Mouse (Mus musculus) ES-E14 (cell line): ENCODE data around the gene Siah1a. TPM values are rescaled to one million over a fixed set of nuclear protein-coding genes. Genes with fewer than 3 reads are reported as not detected.

Experiments used
- DNase-seq: peaks from one replicate; pipeline ENCODE4 v3.0.0-alpha.2; 2013; ENCODE audit warnings: low read depth, low spot score
- H3K27ac ChIP-seq: 2 replicates; pipeline ENCODE4 v1.5.1; 2012; ENCODE audit warnings: low read depth, mild to moderate bottlenecking, low read length, moderate library complexity, mixed read lengths; ENCODE audit not compliant: poor library complexity, insufficient read depth, severe bottlenecking
- H3K36me3 ChIP-seq: 2 replicates; pipeline ENCODE4 v1.6.1; 2012; ENCODE audit warnings: mild to moderate bottlenecking, low read length, moderate library complexity, mixed read lengths; ENCODE audit not compliant: control insufficient read depth, poor library complexity, insufficient read depth, severe bottlenecking
- H3K4me1 ChIP-seq, 2 experiments: fragments of 150-350 bp in 1 of 2; sonication (generic) in 1 of 2; 2 replicates each; pipeline ENCODE4 v1.6.1; 2012; ENCODE audit warnings: low read length in 2 of 2, mild to moderate bottlenecking in 1 of 2, mixed read lengths in 1 of 2; ENCODE audit not compliant: control insufficient read depth in 2 of 2, insufficient read depth in 2 of 2, poor library complexity in 1 of 2
- H3K4me3 ChIP-seq, 2 experiments: fragments of 150-350 bp in 1 of 2; sonication (generic) in 1 of 2; 2 replicates each; pipeline ENCODE4 v1.5.1; 2012; ENCODE audit warnings: low read length in 2 of 2, low read depth in 1 of 2, mild to moderate bottlenecking in 1 of 2, mixed read lengths in 1 of 2; ENCODE audit not compliant: insufficient read depth in 1 of 2, poor library complexity in 1 of 2, severe bottlenecking in 1 of 2
- H3K9ac ChIP-seq: 2 replicates; pipeline ENCODE4 v1.6.1; 2012; ENCODE audit warnings: low read depth, mild to moderate bottlenecking, low read length, mixed read lengths; ENCODE audit not compliant: poor library complexity, insufficient read depth, severe bottlenecking
- H3K9me3 ChIP-seq: fragments of 150-350 bp; sonication (generic); 2 replicates; pipeline ENCODE4 v1.6.1; 2012; ENCODE audit warnings: low read depth, mild to moderate bottlenecking, low read length; ENCODE audit not compliant: control insufficient read depth, insufficient read depth
- CHD2 ChIP-seq: IDR thresholded peaks from 2 replicates; pipeline ENCODE4 v1.6.1; 2014; ENCODE audit warnings: mild to moderate bottlenecking, low read depth, low read length, inconsistent platforms
- HCFC1 ChIP-seq: IDR thresholded peaks from 2 replicates; pipeline ENCODE4 v1.6.1; 2012; ENCODE audit warnings: low read length, inconsistent platforms, borderline replicate concordance; ENCODE audit not compliant: insufficient read depth
- MAFK ChIP-seq: IDR thresholded peaks from 2 replicates; pipeline ENCODE4 v1.6.1; 2014; ENCODE audit warnings: mild to moderate bottlenecking, low read depth, low read length, inconsistent platforms; ENCODE audit not compliant: insufficient read depth
- ZC3H11A ChIP-seq: IDR thresholded peaks from 2 replicates; pipeline ENCODE4 v1.6.1; 2012; ENCODE audit warnings: low read depth, mild to moderate bottlenecking, inconsistent platforms, low read length, borderline replicate concordance
- ZNF384 ChIP-seq: IDR thresholded peaks from 2 replicates; pipeline ENCODE4 v1.6.1; 2012; ENCODE audit warnings: low read depth, low read length, inconsistent platforms
- in situ Hi-C, 2 experiments: fragments of 600-800 bp; cut with MboI; formaldehyde crosslinking; loops; one replicate each; pipeline ENCODE4 v1.15.1; 2025; ENCODE audit warnings: low sequenced_read_pairs in 2 of 2, inconsistent platforms in 1 of 2; ENCODE audit not compliant: unreplicated experiment in 2 of 2
- total RNA-seq: library from RNA; depleted of rRNA; stranded (reverse); fragments of 300-350 nt; gene quantifications from 2 replicates; pipeline ENCODE4 v1.2.3, GENCODE M21; 2012

Siah1a gene
- total RNA-seq, 1 experiment: 15.7 TPM

- Histone ChIP-seq H3K9me3 (no peaks in the 10 kb centered on the region), H3K4me3 (no peak overlapping the region), H3K9ac (no peak overlapping the region), H3K4me1 (peaks cover under 1 to 5% of the 10 kb centered on the region in 2 experiments; a peak in 1 of 4 replicates), H3K27ac (no peak overlapping the region), H3K36me3 (peaks cover 10% of the 10 kb centered on the region; the same call in 1 of the 2 replicates)
- no peak for DNase-seq
- no peak for TF ChIP-seq ZNF384
- TF ChIP-seq ZC3H11A: no peak
- TF ChIP-seq MAFK: no peak
- TF ChIP-seq CHD2: no peak
- no peak for TF ChIP-seq HCFC1
- in situ Hi-C loops: no loop called here
Observed at GRCm38 (mm10) chr8:86720756-86721459, 24.8 kb downstream of the Siah1a start.

GRCm38 (mm10) chr8:86719368-86719767, 26.4 kb downstream of the Siah1a start:
- Histone ChIP-seq H3K36me3 (peaks cover 8% of the 10 kb centered on the region; the same call in 1 of the 2 replicates), H3K9me3 (no peaks in the 10 kb centered on the region), H3K9ac (no peak overlapping the region), H3K27ac (no peak overlapping the region), H3K4me3 (no peak overlapping the region), H3K4me1 (peaks cover 0 to 5% of the 10 kb centered on the region in 2 experiments; a peak in 1 of 4 replicates)
- no peak for DNase-seq
- no peak for TF ChIP-seq CHD2
- TF ChIP-seq HCFC1: no peak
- no peak for TF ChIP-seq MAFK
- no peak for TF ChIP-seq ZNF384
- TF ChIP-seq ZC3H11A: no peak
- in situ Hi-C loops: no loop called here

- Histone ChIP-seq H3K4me1 (peaks cover 0 to 5% of the 10 kb centered on the region in 2 experiments; a peak in 1 of 4 replicates), H3K27ac (no peak overlapping the region), H3K9me3 (no peaks in the 10 kb centered on the region), H3K36me3 (peaks cover 8% of the 10 kb centered on the region; the same call in 1 of the 2 replicates), H3K9ac (no peak overlapping the region), H3K4me3 (no peak overlapping the region)
- DNase-seq: no peak
- TF ChIP-seq CHD2: no peak
- no peak for TF ChIP-seq ZC3H11A
- TF ChIP-seq MAFK: no peak
- no peak for TF ChIP-seq ZNF384
- no peak for TF ChIP-seq HCFC1
- in situ Hi-C loops: no loop called here
Observed at GRCm38 (mm10) chr8:86718332-86718994, 27.3 kb downstream of the Siah1a start.

GRCm38 (mm10) chr8:86713407-86714188, 32.1 kb downstream of the Siah1a start:
- no peak overlapping the region for H3K4me3 ChIP-seq
- TF ChIP-seq MAFK: no peak
- TF ChIP-seq CHD2: no peak
- DNase-seq: no peak
- in situ Hi-C loops: no loop called here
- H3K36me3 ChIP-seq: peaks cover 5% of the 10 kb centered on the region; the same call in 1 of the 2 replicates
- H3K27ac ChIP-seq: no peak overlapping the region
- H3K9me3 ChIP-seq: no peaks in the 10 kb centered on the region
- no peak overlapping the region for H3K9ac ChIP-seq
- 0 out of 4 replicates have a peak, but pooled peaks cover 0 to 3% of the 10 kb centered on the region in 2 experiments for H3K4me1 ChIP-seq
